26 mouse cellular contexts compared by ENCODE assay signal in genomic region chr11:77095206-77095605, GRCm38 (mm10). TPM values are rescaled to one million over a fixed set of nuclear protein-coding genes. Genes with fewer than 3 reads are reported as not detected.
DNase-seq lines count a peak whose midpoint lies in the region; ATAC-seq and TF ChIP-seq lines count a peak whose summit lies in the region.
"Had no signal": no experiment of that assay in that cellular context is flagged by ENCODE, and none has a peak within 500 bp of the region (broad histone marks: within the 10 kb centered on the region; RNA-seq: fewer than 3 reads in every experiment).

No protein-coding gene starts in this region.

- no peak for ATAC-seq in lung, embryonic 14.5 days (ENCODE audit: insufficient read depth)
- ATAC-seq in hindbrain, embryonic 12.5 days (ENCODE audit: low FRiP score), result no peak
- ATAC-seq: CD4-positive, CD25-positive, alpha-beta regulatory T cell, adult 4 months; forebrain, embryonic 15.5 days had no signal

- H3K27me3 ChIP-seq in lung, embryonic 14.5 days (ENCODE audit: insufficient read depth, low read length), result no peaks in the 10 kb centered on the region
- H3K27me3 ChIP-seq in hindbrain, embryonic 12.5 days, result no peaks in the 10 kb centered on the region
- H3K27me3 ChIP-seq: forebrain, embryonic 15.5 days; heart, embryonic 12.5 days; heart, embryonic 15.5 days; hindbrain, embryonic 15.5 days had no signal

- 37% methylated on average over 10 of the region's 10 CpGs for WGBS in lung, embryonic 14.5 days
- WGBS in lung, adult 2 months, result 53% methylated on average over 10 of the region's 10 CpGs
- WGBS in hindbrain, embryonic 12.5 days, result 64% methylated on average over 9 of the region's 10 CpGs

- peak; percentile 80 for DNase-seq in heart, adult 11 months
- no peak for DNase-seq in heart, postnatal 25 days (ENCODE audit: low spot score)
- DNase-seq in lung, embryonic 14.5 days, result peak; percentile 53
- no peak for DNase-seq in lung, adult 2 months
- DNase-seq in lung, postnatal 10 days, result peak; percentile 70
- DNase-seq in lung, postnatal 14 days, result peak; percentile 51
- DNase-seq in layer of hippocampus, adult 9-11 months, result no peak
- DNase-seq: adrenal gland, adult 2 months; adrenal gland, postnatal 36 days; cerebellum, adult 18-20 months; cerebellum, adult 9-10 months; cerebellum, postnatal 36 days; embryo, embryonic 11 days; gastrocnemius, postnatal 10 days; heart, adult 18-20 months; heart, postnatal 4 days had no signal

- no peak for TF ChIP-seq POLR2A in lung, adult 2 months (IDR thresholded peaks at IDR 0.05; ENCODE audit: borderline replicate concordance, extremely low read depth, low read depth, low read length)

- no peak overlapping the region for H3K4me3 ChIP-seq in lung, embryonic 14.5 days (ENCODE audit: low read depth, low read length)
- H3K4me3 ChIP-seq in lung, adult 2 months (replicated peaks; ENCODE audit: extremely low read depth, low read depth, low read length), result no peak overlapping the region
- no peak overlapping the region for H3K4me3 ChIP-seq in hindbrain, embryonic 12.5 days
- H3K4me3 ChIP-seq: embryonic facial prominence, embryonic 10.5 days; embryonic facial prominence, embryonic 13.5 days; erythroblast, embryonic 14.5 days; forebrain, embryonic 12.5 days; forebrain, embryonic 15.5 days; heart, embryonic 12.5 days; heart, embryonic 15.5 days; hindbrain, embryonic 15.5 days had no signal

- no peak overlapping the region for H3K9ac ChIP-seq in lung, embryonic 14.5 days
- H3K9ac ChIP-seq in hindbrain, embryonic 12.5 days, result no peak overlapping the region
- H3K9ac ChIP-seq: embryonic facial prominence, embryonic 13.5 days; forebrain, embryonic 12.5 days; forebrain, embryonic 15.5 days; heart, embryonic 12.5 days; heart, embryonic 15.5 days; hindbrain, embryonic 15.5 days had no signal

- H3K9me3 ChIP-seq in lung, embryonic 14.5 days (ENCODE audit: low read depth, low read length), result no peaks in the 10 kb centered on the region
- no peaks in the 10 kb centered on the region for H3K9me3 ChIP-seq in hindbrain, embryonic 12.5 days (replicated peaks)
- H3K9me3 ChIP-seq: embryonic facial prominence, embryonic 10.5 days; embryonic facial prominence, embryonic 13.5 days; forebrain, embryonic 12.5 days; forebrain, embryonic 15.5 days; heart, embryonic 12.5 days; heart, embryonic 15.5 days; hindbrain, embryonic 15.5 days had no signal

- H3K4me1 ChIP-seq in lung, embryonic 14.5 days (ENCODE audit: insufficient read depth), result peaks cover 7% of the 10 kb centered on the region; the same call in 1 of the 2 replicates
- no peaks in the 10 kb centered on the region for H3K4me1 ChIP-seq in lung, adult 2 months (ENCODE audit: control insufficient read depth, insufficient read depth, low read length)
- H3K4me1 ChIP-seq in hindbrain, embryonic 12.5 days, result no peaks in the 10 kb centered on the region

- TF ChIP-seq CTCF in lung, embryonic 14.5 days (IDR thresholded peaks at IDR 0.05; ENCODE audit: low read depth), result no peak
- TF ChIP-seq CTCF in lung, adult 2 months (IDR thresholded peaks at IDR 0.05; ENCODE audit: insufficient read depth, low read length), result no peak

- intact Hi-C loops in heart, postnatal 25 days (cut with DNase I), result loop anchor here (5.0 kb wide), 1 partner anchor 532 kb away; no protein-coding TSS in a partner anchor

- H3K36me3 ChIP-seq in lung, embryonic 14.5 days (ENCODE audit: insufficient read depth), result no peaks in the 10 kb centered on the region
- no peaks in the 10 kb centered on the region for H3K36me3 ChIP-seq in hindbrain, embryonic 12.5 days
- H3K36me3 ChIP-seq: embryonic facial prominence, embryonic 10.5 days; embryonic facial prominence, embryonic 13.5 days; forebrain, embryonic 12.5 days; forebrain, embryonic 15.5 days; heart, embryonic 12.5 days; heart, embryonic 15.5 days; hindbrain, embryonic 15.5 days had no signal

- no peak overlapping the region for H3K27ac ChIP-seq in lung, embryonic 14.5 days (ENCODE audit: low read depth)
- no peak overlapping the region for H3K27ac ChIP-seq in hindbrain, embryonic 12.5 days
- H3K27ac ChIP-seq: embryonic facial prominence, embryonic 10.5 days; embryonic facial prominence, embryonic 13.5 days; forebrain, embryonic 12.5 days; forebrain, embryonic 15.5 days; heart, embryonic 15.5 days; hindbrain, embryonic 15.5 days had no signal

- H3K4me2 ChIP-seq in lung, embryonic 14.5 days, result no peak overlapping the region
- H3K4me2 ChIP-seq in hindbrain, embryonic 12.5 days (replicated peaks), result no peak overlapping the region
- H3K4me2 ChIP-seq: embryonic facial prominence, embryonic 13.5 days; forebrain, embryonic 12.5 days; forebrain, embryonic 15.5 days; heart, embryonic 12.5 days; heart, embryonic 15.5 days; hindbrain, embryonic 15.5 days had no signal

RNA-seq across cellular contexts. Expression of gene Nsrp1, which starts 17.0 kb away (rescaled TPM):
- 10 to 100 TPM in 1 of 2 experiments, 1 to 10 TPM in 1; 8.2 to 11.5 TPM for total RNA-seq in heart, postnatal 25 days (2021)
- polyA plus RNA-seq in lung, embryonic 14.5 days (2014; fragmentation: Nextera tagmentation; extraction: Ambion mirVana), result 58.2 and 65.8 TPM in 2 replicates
- 0.78 and 1.8 TPM in 2 replicates for polyA plus RNA-seq in lung, adult 2 months (2012; rRNA removed)
- 71.1 TPM in 2 replicates for polyA plus RNA-seq in hindbrain, embryonic 12.5 days (2016; fragmentation: Nextera tagmentation; extraction: Ambion mirVana)

Comparison
In these comparisons a context has a peak if more than half of its experiments do, and no peak if none do; other contexts are left out.
1. DNase-seq: peak in heart, adult 11 months (single experiment), lung, embryonic 14.5 days (single experiment), lung, postnatal 10 days (single experiment) and lung, postnatal 14 days (single experiment); none in heart, postnatal 25 days (single experiment), lung, adult 2 months (single experiment) and layer of hippocampus, adult 9-11 months (single experiment).
2. RNA of gene Nsrp1, which starts 17.0 kb away (polyA plus RNA-seq): 71.1 TPM in hindbrain, embryonic 12.5 days and 58.2 to 65.8 TPM in lung, embryonic 14.5 days; 0.78 to 1.8 TPM in lung, adult 2 months; every median in the first group is over 10 times any median in the second.